Mouse (Mus musculus): ENCODE measurements around the gene Arnt. TPM values are rescaled to one million over a fixed set of nuclear protein-coding genes. Genes with fewer than 3 reads are reported as not detected.
"Not testable (repeated sequence)": the region's sequence is repeated elsewhere in the genome, so short reads cannot be mapped to it uniquely, and the experiment has no call there.

Arnt gene
- polyA plus RNA-seq (2015; fragmentation: Nextera tagmentation; extraction: Ambion mirVana): 14.2 and 20.5 TPM in 2 replicates

DNA sequence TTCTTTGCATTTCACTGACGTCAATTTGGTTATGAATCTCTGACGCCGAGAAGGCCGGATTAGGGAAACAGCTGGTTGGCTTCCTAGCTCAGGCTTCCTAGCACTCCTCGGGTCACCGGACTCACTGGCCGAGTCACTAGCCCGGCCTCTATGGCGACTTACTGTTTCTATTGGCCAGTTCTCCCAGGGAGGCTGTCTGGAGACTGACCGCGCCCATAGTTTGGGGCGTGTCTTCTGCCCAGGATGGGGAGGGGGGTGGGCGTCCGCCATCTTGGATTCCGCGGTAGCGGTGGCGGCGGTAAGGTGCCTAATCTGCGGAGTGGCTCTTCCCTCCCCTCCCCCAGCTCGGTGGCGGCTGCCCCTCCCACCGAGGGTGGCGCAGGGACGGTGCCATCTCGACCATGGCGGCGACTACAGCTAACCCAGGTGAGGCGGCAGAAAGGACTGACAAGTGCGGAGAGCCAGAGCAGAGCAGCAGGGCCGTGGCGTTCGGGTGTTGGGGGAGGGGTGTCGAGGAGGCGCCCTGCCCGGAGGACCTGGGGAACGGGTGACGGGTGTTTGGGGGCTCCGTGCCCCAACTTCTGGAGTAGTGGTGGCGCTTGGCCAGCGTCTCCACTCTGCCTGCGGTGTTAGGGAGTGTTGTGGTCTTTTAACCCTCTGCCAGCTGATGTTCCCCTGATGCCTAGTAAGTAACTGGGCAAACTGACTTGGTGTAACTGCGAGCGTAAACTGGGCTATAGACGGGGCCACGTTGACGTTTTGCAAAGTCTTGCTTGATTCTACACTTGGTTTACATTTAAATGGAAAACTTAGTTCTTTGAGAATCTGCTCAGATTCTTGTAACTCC is at the start of gene Arnt:
TSS of gene Arnt (plus strand) at position 253 of the 847 bp plus-strand sequence.
- under 1% methylated on average over 47 of the region's 47 CpGs for WGBS
- Histone ChIP-seq H3K27ac (replicated peaks) (peak within 1 kb of the TSS; percentile 80), H3K9ac (replicated peaks) (peak within 1 kb of the TSS; percentile 62), H3K27me3 (replicated peaks) (no peaks in the 10 kb centered on the region), H3K4me3 (replicated peaks) (peak within 1 kb of the TSS; percentile 81), H3K4me1 (peaks cover 21% of the 10 kb centered on the region), H3K36me3 (peaks cover 15% of the 10 kb centered on the region), H3K4me2 (peak within 1 kb of the TSS; percentile 70), H3K9me3 (replicated peaks) (no peaks in the 10 kb centered on the region)
- peak; percentile 99 for ATAC-seq (ENCODE audit: low FRiP score)

DNA sequence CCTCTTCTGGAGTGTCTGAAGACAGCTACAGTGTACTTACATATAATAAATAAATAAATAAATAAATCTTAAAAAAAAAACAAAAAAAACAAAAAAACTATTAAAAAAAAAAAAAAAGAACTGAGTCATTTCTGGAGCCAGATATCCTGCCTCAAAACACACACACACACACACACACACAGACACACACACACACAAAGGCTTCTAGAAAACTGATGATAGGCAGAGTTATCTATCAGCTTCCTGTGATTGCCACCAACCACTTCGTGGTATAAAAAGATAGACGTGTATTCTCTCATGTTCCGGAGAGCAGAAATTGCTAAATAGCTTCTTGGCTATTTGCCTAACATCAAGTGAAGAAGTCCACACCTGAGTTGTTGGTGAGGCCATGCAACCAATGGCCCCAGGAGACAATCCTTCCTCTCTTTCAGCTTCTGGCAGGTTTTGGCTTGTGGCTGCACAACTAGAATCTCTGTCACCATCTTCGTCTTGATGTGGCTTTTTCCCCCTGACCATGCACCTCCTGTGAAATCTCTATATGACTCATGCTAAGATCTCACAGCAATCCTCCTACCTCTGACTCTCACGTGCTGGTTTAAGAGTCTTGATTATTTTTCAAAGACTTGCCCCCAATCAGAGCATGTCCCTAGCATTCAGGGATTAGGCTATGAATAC is 48.6 kb upstream of the Arnt start:
- H3K9me3 ChIP-seq (replicated peaks): no peaks in the 10 kb centered on the region
- no peak overlapping the region for H3K9ac ChIP-seq (replicated peaks)
- H3K27ac ChIP-seq (replicated peaks): no peak overlapping the region
- no peaks in the 10 kb centered on the region for H3K36me3 ChIP-seq
- 90% methylated on average over 5 of the region's 5 CpGs for WGBS
- no peak overlapping the region for H3K4me2 ChIP-seq
- no peaks in the 10 kb centered on the region for H3K27me3 ChIP-seq (replicated peaks)
- H3K4me1 ChIP-seq: no peaks in the 10 kb centered on the region
- ATAC-seq (ENCODE audit: low FRiP score): no peak
- no peak overlapping the region for H3K4me3 ChIP-seq (replicated peaks)

GRCm38 (mm10) chr3:95394385-95394784 is 39.8 kb upstream of the Arnt start:
- H3K4me3 ChIP-seq (replicated peaks): no peak overlapping the region
- H3K27ac ChIP-seq (replicated peaks): no peak overlapping the region
- no peaks in the 10 kb centered on the region for H3K36me3 ChIP-seq
- 88% methylated on average over 4 of the region's 4 CpGs for WGBS
- H3K27me3 ChIP-seq (replicated peaks): no peaks in the 10 kb centered on the region
- no peak overlapping the region for H3K4me2 ChIP-seq
- ATAC-seq (ENCODE audit: low FRiP score): no peak
- H3K9me3 ChIP-seq (replicated peaks): no peaks in the 10 kb centered on the region
- no peaks in the 10 kb centered on the region for H3K4me1 ChIP-seq
- H3K9ac ChIP-seq (replicated peaks): no peak overlapping the region

DNA sequence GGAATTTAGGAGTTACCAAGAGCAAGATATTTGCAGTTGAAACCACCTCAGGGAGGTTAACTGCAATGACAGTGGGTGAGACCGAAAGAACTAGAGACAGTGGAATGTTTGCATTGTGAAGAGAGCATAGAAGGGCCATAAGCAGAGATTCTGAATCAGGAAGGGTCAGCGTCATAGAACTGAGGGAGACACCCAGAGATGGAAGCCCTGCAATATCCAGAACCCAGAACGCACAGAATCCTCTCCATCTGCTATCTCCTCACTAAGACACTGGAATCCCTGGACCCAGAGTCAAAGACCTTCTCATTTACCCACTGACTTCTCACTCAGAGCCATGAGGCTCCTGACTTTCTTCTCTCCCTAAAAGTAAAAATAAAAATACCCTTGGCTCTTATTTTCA is 31.4 kb upstream of the Arnt start, which contains the start of gene 4930558C23Rik:
TSS of gene 4930558C23Rik (minus strand) at position 101 of the 400 bp plus-strand sequence.
- Histone ChIP-seq H3K4me2 (no peak within 1 kb of the TSS), H3K9me3 (replicated peaks) (no peaks in the 10 kb centered on the region), H3K36me3 (no peaks in the 10 kb centered on the region), H3K27me3 (replicated peaks) (no peaks in the 10 kb centered on the region), H3K27ac (replicated peaks) (no peak within 1 kb of the TSS), H3K4me3 (replicated peaks) (no peak within 1 kb of the TSS), H3K9ac (replicated peaks) (no peak within 1 kb of the TSS), H3K4me1 (no peaks in the 10 kb centered on the region)
- ATAC-seq (ENCODE audit: low FRiP score): no peak
- WGBS: 97% methylated on average over 3 of the region's 3 CpGs

- Histone ChIP-seq H3K9ac (replicated peaks) (no peak overlapping the region), H3K4me1 (no peaks in the 10 kb centered on the region), H3K9me3 (replicated peaks) (no peaks in the 10 kb centered on the region), H3K27ac (replicated peaks) (no peak overlapping the region), H3K4me2 (no peak overlapping the region), H3K27me3 (replicated peaks) (no peaks in the 10 kb centered on the region), H3K36me3 (no peaks in the 10 kb centered on the region), H3K4me3 (replicated peaks) (no peak overlapping the region)
- WGBS: 83% methylated on average over 1 of the region's 1 CpGs
- no peak for ATAC-seq (ENCODE audit: low FRiP score)
Measured at GRCm38 (mm10) chr3:95407728-95408127, 26.5 kb upstream of the Arnt start.

- H3K4me1 ChIP-seq: no peaks in the 10 kb centered on the region
- WGBS: 94% methylated on average over 2 of the region's 2 CpGs
- no peaks in the 10 kb centered on the region for H3K9me3 ChIP-seq (replicated peaks)
- no peaks in the 10 kb centered on the region for H3K27me3 ChIP-seq (replicated peaks)
- no peak for ATAC-seq (ENCODE audit: low FRiP score)
- H3K9ac ChIP-seq (replicated peaks): no peak overlapping the region
- H3K4me2 ChIP-seq: no peak overlapping the region
- H3K4me3 ChIP-seq (replicated peaks): no peak overlapping the region
- no peaks in the 10 kb centered on the region for H3K36me3 ChIP-seq
- no peak overlapping the region for H3K27ac ChIP-seq (replicated peaks)
Measured at GRCm38 (mm10) chr3:95408852-95409251, 25.3 kb upstream of the Arnt start.

DNA sequence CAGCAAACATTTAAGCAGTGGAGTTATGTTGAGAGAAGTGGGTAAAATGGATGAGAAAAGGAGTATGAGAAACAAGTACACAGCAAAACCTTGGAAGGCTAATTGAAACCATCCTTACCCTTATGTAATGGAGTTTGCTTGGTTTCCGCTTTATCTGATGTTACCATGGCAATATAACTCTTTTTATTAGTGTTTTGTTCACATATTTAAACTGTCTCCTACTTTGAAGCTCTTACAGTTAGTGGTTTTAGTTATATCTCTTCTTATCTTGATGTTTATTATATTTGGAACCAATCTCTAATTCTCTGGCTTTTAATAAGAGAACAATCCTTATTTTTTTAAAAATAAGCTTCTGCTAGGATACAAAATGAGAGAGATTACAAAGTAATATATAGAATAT is 21.9 kb upstream of the Arnt start:
- Histone ChIP-seq H3K4me1 (no peaks in the 10 kb centered on the region), H3K9ac (replicated peaks) (no peak overlapping the region), H3K27me3 (replicated peaks) (no peaks in the 10 kb centered on the region), H3K4me2 (no peak overlapping the region), H3K27ac (replicated peaks) (no peak overlapping the region), H3K4me3 (replicated peaks) (no peak overlapping the region), H3K9me3 (replicated peaks) (0 out of 2 replicates have a peak, but pooled peaks cover under 1% of the 10 kb centered on the region), H3K36me3 (no peaks in the 10 kb centered on the region)
- no peak for ATAC-seq (ENCODE audit: low FRiP score)
- WGBS: 81% methylated on average over 1 of the region's 1 CpGs

GRCm38 (mm10) chr3:95417866-95418265 is 16.3 kb upstream of the Arnt start:
- Histone ChIP-seq H3K4me3 (replicated peaks) (no peak overlapping the region), H3K4me1 (no peaks in the 10 kb centered on the region), H3K36me3 (no peaks in the 10 kb centered on the region), H3K27me3 (replicated peaks) (no peaks in the 10 kb centered on the region), H3K27ac (replicated peaks) (no peak overlapping the region), H3K9me3 (replicated peaks) (peaks cover 22% of the 10 kb centered on the region; the same call in 1 of the 2 replicates), H3K4me2 (no peak overlapping the region), H3K9ac (replicated peaks) (no peak overlapping the region)
- 94% methylated on average over 6 of the region's 6 CpGs for WGBS
- ATAC-seq (ENCODE audit: low FRiP score): no peak

GRCm38 (mm10) chr3:95426476-95426875 is 7.7 kb upstream of the Arnt start:
- H3K9me3 ChIP-seq (replicated peaks); H3K9ac ChIP-seq (replicated peaks); ATAC-seq (ENCODE audit: low FRiP score); H3K36me3 ChIP-seq; H3K4me2 ChIP-seq; H3K4me1 ChIP-seq; H3K27ac ChIP-seq (replicated peaks); H3K27me3 ChIP-seq (replicated peaks); H3K4me3 ChIP-seq (replicated peaks): not testable (repeated sequence)
- 90% methylated on average over 5 of the region's 5 CpGs for WGBS

- not testable (repeated sequence) for H3K36me3 ChIP-seq; H3K27me3 ChIP-seq (replicated peaks); H3K9me3 ChIP-seq (replicated peaks); H3K4me1 ChIP-seq; H3K27ac ChIP-seq (replicated peaks); H3K9ac ChIP-seq (replicated peaks)
- peak; percentile 73 for ATAC-seq (ENCODE audit: low FRiP score)
- Histone ChIP-seq H3K4me3 (replicated peaks) (peak overlapping the region; percentile 23), H3K4me2 (peak overlapping the region; percentile 51)
- 51% methylated on average over 10 of the region's 33 CpGs for WGBS
Measured at GRCm38 (mm10) chr3:95427117-95427890, 6.9 kb upstream of the Arnt start.

DNA sequence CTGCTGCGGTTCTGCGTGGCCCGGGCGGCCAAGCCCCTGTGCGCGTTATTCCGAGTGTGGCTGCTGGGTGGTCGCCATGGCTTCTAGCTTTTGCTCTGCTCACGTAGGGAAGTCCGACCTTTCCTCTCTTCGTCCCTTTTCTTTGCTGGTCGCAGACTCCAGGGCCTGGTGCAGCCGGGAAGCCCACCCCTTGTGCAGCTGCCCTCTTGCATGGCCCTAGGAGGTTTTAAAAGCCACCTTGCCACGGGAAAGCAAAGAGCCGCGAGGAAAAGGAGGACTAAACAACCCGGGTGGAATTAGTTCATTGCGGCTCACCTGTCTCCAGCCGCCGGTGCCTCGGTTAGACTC is 6.3 kb upstream of the Arnt start:
- peak; percentile 57; the same call in 1 of the 2 replicates for ATAC-seq (ENCODE audit: low FRiP score)
- H3K9ac ChIP-seq (replicated peaks): not testable (repeated sequence)
- WGBS: 29% methylated on average over 15 of the region's 21 CpGs

More for the DNA sequence above, 6.3 kb upstream of the Arnt start:
- not testable (repeated sequence) for H3K27me3 ChIP-seq (replicated peaks); H3K36me3 ChIP-seq; H3K4me1 ChIP-seq; H3K27ac ChIP-seq (replicated peaks); H3K9me3 ChIP-seq (replicated peaks)
- Histone ChIP-seq H3K4me3 (replicated peaks) (peak overlapping the region; percentile 23; the same call in 1 of the 2 replicates), H3K4me2 (peak overlapping the region; percentile 51)
